Mouse (Mus musculus) CH12.LX (cell line): Measurements from ENCODE around the gene Galnt4. TPM values are rescaled to one million over a fixed set of nuclear protein-coding genes. Genes with fewer than 3 reads are reported as not detected.

Experiments used
- DNase-seq: peaks from one replicate; pipeline ENCODE4 v3.0.0-alpha.2; 2013; ENCODE audit errors: extremely low read depth
- H3K27ac ChIP-seq: 2 replicates; pipeline ENCODE4 v1.5.1; 2012; ENCODE audit warnings: low read depth, mild to moderate bottlenecking, control low read depth, moderate library complexity; ENCODE audit not compliant: insufficient read depth
- H3K27me3 ChIP-seq: replicated peaks from 2 replicates; pipeline ENCODE3; 2012; ENCODE audit warnings: inconsistent platforms
- H3K36me3 ChIP-seq, 2 experiments: replicated peaks in 1 of 2; 2 replicates each; pipeline versions ENCODE3 to v1.6.1; 2012; ENCODE audit warnings: inconsistent platforms in 1 of 2, low read length in 1 of 2, mild to moderate bottlenecking in 1 of 2, mixed read lengths in 1 of 2, moderate library complexity in 1 of 2; ENCODE audit not compliant: control insufficient read depth in 1 of 2, insufficient read depth in 1 of 2
- H3K4me1 ChIP-seq, 2 experiments: 2 replicates each; pipeline ENCODE4 v1.6.1; 2012; ENCODE audit warnings: inconsistent platforms in 1 of 2, moderate library complexity in 1 of 2; ENCODE audit not compliant: insufficient read depth in 2 of 2, control insufficient read depth in 1 of 2
- H3K4me2 ChIP-seq: 2 replicates; pipeline ENCODE4 v1.6.1; 2012; ENCODE audit warnings: low read depth, mild to moderate bottlenecking, control low read depth; ENCODE audit not compliant: poor library complexity, insufficient read depth, severe bottlenecking
- H3K4me3 ChIP-seq, 3 experiments: fragments of 150-350 bp in 1 of 3; sonication (generic) in 1 of 3; replicated peaks in 1 of 3; 2 replicates each; pipeline versions ENCODE3 to v1.5.1; 2011 to 2012; ENCODE audit warnings: low read depth in 2 of 3, low read length in 2 of 3, mild to moderate bottlenecking in 2 of 3, moderate library complexity in 2 of 3, control low read depth in 1 of 3, improper control_type of control experiment in 1 of 3, inconsistent platforms in 1 of 3, mixed read lengths in 1 of 3; ENCODE audit not compliant: poor library complexity in 1 of 3
- H3K79me2 ChIP-seq: replicated peaks from 2 replicates; pipeline ENCODE4 v1.6.1; 2012; ENCODE audit warnings: mild to moderate bottlenecking, moderate library complexity; ENCODE audit not compliant: control insufficient read depth, poor library complexity, insufficient read depth, severe bottlenecking; ENCODE audit errors: extremely low read depth
- H3K9ac ChIP-seq: 2 replicates; pipeline ENCODE4 v1.6.1; 2012; ENCODE audit warnings: low read depth, mild to moderate bottlenecking, control low read depth, moderate library complexity; ENCODE audit not compliant: insufficient read depth
- H3K9me3 ChIP-seq: replicated peaks from 2 replicates; pipeline ENCODE3; 2012; ENCODE audit warnings: low read length, inconsistent platforms, mixed read lengths
- BHLHE40 ChIP-seq: IDR thresholded peaks from 2 replicates; pipeline ENCODE4 v1.6.1; 2011; ENCODE audit warnings: mild to moderate bottlenecking, low read depth, low read length, improper control_type of control experiment
- ELF1 ChIP-seq: IDR thresholded peaks from 2 replicates; pipeline ENCODE4 v1.6.1; 2014; ENCODE audit warnings: low read depth, mild to moderate bottlenecking, inconsistent platforms, low read length, improper control_type of control experiment
- ETS1 ChIP-seq: conservative IDR thresholded peaks from 2 replicates; pipeline ENCODE4 v1.6.1; 2012; ENCODE audit warnings: low read depth, mild to moderate bottlenecking, inconsistent platforms, low read length, improper control_type of control experiment, moderate library complexity
- GABPA ChIP-seq: IDR thresholded peaks from 2 replicates; pipeline ENCODE4 v1.6.1; 2012; ENCODE audit warnings: low read depth, low read length, improper control_type of control experiment, inconsistent platforms; ENCODE audit not compliant: insufficient replicate concordance
- HCFC1 ChIP-seq: IDR thresholded peaks from 2 replicates; pipeline ENCODE4 v1.6.1; 2012; ENCODE audit warnings: low read depth, mild to moderate bottlenecking, inconsistent platforms, low read length, improper control_type of control experiment
- IRF4 ChIP-seq: IDR thresholded peaks from 2 replicates; pipeline ENCODE4 v1.6.1; 2014; ENCODE audit warnings: low read depth, mild to moderate bottlenecking, inconsistent platforms, low read length, improper control_type of control experiment
- JUND ChIP-seq: conservative IDR thresholded peaks from 2 replicates; pipeline ENCODE4 v1.6.1; 2011; ENCODE audit warnings: low read depth, low read length, improper control_type of control experiment
- MAX ChIP-seq: IDR thresholded peaks from 2 replicates; pipeline ENCODE4 v1.6.1; 2011; ENCODE audit warnings: low read length, improper control_type of control experiment
- MEF2A ChIP-seq: IDR thresholded peaks from 2 replicates; pipeline ENCODE4 v1.6.1; 2014; ENCODE audit warnings: low read depth, mild to moderate bottlenecking, inconsistent platforms, low read length, improper control_type of control experiment, borderline replicate concordance
- MXI1 ChIP-seq: IDR thresholded peaks from 2 replicates; pipeline ENCODE4 v1.6.1; 2011; ENCODE audit warnings: mild to moderate bottlenecking, low read depth, low read length, improper control_type of control experiment
- NELFE ChIP-seq: IDR thresholded peaks from 2 replicates; pipeline ENCODE4 v1.6.1; 2011; ENCODE audit warnings: low read depth, low read length, improper control_type of control experiment
- POLR2AphosphoS2 ChIP-seq: IDR thresholded peaks from 2 replicates; pipeline ENCODE4 v1.6.1; 2011; ENCODE audit warnings: low read depth, low read length, improper control_type of control experiment
- RAD21 ChIP-seq: IDR thresholded peaks from 2 replicates; pipeline ENCODE4 v1.6.1; 2011; ENCODE audit warnings: low read depth, mild to moderate bottlenecking, low read length, improper control_type of control experiment, moderate library complexity
- ZC3H11A ChIP-seq: IDR thresholded peaks from 2 replicates; pipeline ENCODE4 v1.6.1; 2012; ENCODE audit warnings: low read depth, mild to moderate bottlenecking, inconsistent platforms, low read length, improper control_type of control experiment
- ZNF384 ChIP-seq: IDR thresholded peaks from 2 replicates; pipeline ENCODE4 v1.6.1; 2012; ENCODE audit warnings: low read depth, low read length, improper control_type of control experiment, inconsistent platforms
- dilution Hi-C: fragments of 300-500 bp; cut with MboI; formaldehyde crosslinking; loops from 2 replicates; pipeline ENCODE4 v1.14.3; 2020; ENCODE audit warnings: low sequenced_read_pairs; ENCODE audit not compliant: extremely low pct_unique_long_range_greater_than_20kb, extremely low pct_ligation_motif_present
- in situ Hi-C: fragments of 300-500 bp; cut with MboI; formaldehyde crosslinking; loops from 3 replicates; pipeline ENCODE4 v1.14.3; 2019; ENCODE audit warnings: low sequenced_read_pairs, low pct_ligation_motif_present, low pct_unique_long_range_greater_than_20kb, mixed read lengths
- polyA plus RNA-seq: library from polyadenylated mRNA; unstranded; fragments of >175 nt; gene quantifications from 2 replicates; pipeline ENCODE4 v1.2.1, GENCODE M21; 2012; ENCODE audit warnings: low read depth; ENCODE audit not compliant: insufficient read length
- total RNA-seq, 2 experiments: library from RNA; depleted of rRNA; stranded (reverse); fragments of 300-350 nt in 1 of 2; fragments of >200 nt in 1 of 2; gene quantifications; 2 replicates each; pipeline ENCODE4 v1.2.3; 2012 to 2014

Galnt4 gene
- total and polyA plus RNA-seq, 3 experiments = 4.4 to 4.7 (median 4.6) TPM

DNA sequence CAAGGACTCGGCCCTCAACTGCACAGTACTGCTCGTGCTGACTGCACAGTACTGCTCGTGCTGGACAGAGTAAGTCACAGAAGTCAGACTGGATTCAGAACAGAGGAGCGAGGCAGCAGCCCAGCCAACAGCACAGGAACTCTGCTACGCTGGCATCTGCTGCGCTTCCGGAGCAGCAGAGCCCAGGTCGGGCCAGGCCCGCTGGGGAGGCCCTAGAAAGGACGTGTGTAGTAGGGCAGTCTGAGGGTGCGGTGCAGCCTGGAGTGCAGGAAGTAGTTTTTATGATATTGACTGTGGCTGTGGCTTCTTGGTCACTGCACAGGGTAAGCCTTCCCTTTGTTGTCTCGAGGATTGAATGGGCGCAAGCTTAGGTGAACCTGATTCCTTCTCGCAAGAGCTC, 19.0 kb downstream of the Galnt4 start:
- H3K4me1 ChIP-seq = peaks cover 8 to 50% of the 10 kb centered on the region in 2 experiments; a peak in 3 of 4 replicates
- in situ Hi-C loops (no loop called here), dilution Hi-C loops (no loop called here)
- peaks cover 1 to 47% of the 10 kb centered on the region in 2 experiments for H3K36me3 ChIP-seq
- no peak for DNase-seq
- H3K4me3 ChIP-seq = no peak overlapping the region
- H3K4me2 ChIP-seq = no peak overlapping the region
- no peak overlapping the region for H3K9ac ChIP-seq
- no peaks in the 10 kb centered on the region for H3K9me3 ChIP-seq
- TF ChIP-seq NELFE = no peak
- TF ChIP-seq POLR2AphosphoS2 = no peak
- TF ChIP-seq IRF4 = no peak
- TF ChIP-seq ZC3H11A = no peak
- no peak for TF ChIP-seq RAD21
- TF ChIP-seq BHLHE40 = no peak
- no peak for TF ChIP-seq ZNF384
- no peak for TF ChIP-seq HCFC1
- TF ChIP-seq ELF1 = no peak
- TF ChIP-seq MEF2A = no peak
- H3K79me2 ChIP-seq = no peaks in the 10 kb centered on the region
- H3K27me3 ChIP-seq = no peaks in the 10 kb centered on the region
- no peak overlapping the region for H3K27ac ChIP-seq

- H3K27ac ChIP-seq = peak overlapping the region; percentile 10
- no peak overlapping the region for H3K4me3 ChIP-seq
Observed at GRCm38 (mm10) chr10:99127691-99128261, 19.8 kb downstream of the Galnt4 start.

GRCm38 (mm10) chr10:99130611-99131010, 22.7 kb downstream of the Galnt4 start:
- DNase-seq = peak; percentile 21
- no peak overlapping the region for H3K27ac ChIP-seq
- dilution Hi-C loops = no loop called here

More at GRCm38 (mm10) chr10:99127691-99128261, 19.8 kb downstream of the Galnt4 start:
- H3K9ac ChIP-seq = no peak overlapping the region
- peaks cover 4 to 54% of the 10 kb centered on the region in 2 experiments for H3K36me3 ChIP-seq
- H3K4me2 ChIP-seq = no peak overlapping the region
- H3K27me3 ChIP-seq = no peaks in the 10 kb centered on the region
- no peaks in the 10 kb centered on the region for H3K9me3 ChIP-seq
- peaks cover 8 to 59% of the 10 kb centered on the region in 2 experiments; a peak in 3 of 4 replicates for H3K4me1 ChIP-seq
- peak; percentile 52 for DNase-seq
- peak; percentile 31; the same call in 1 of the 2 replicates for TF ChIP-seq MAX
- TF ChIP-seq ETS1 = peak; percentile 64
- TF ChIP-seq GABPA = no peak
- no peak for TF ChIP-seq MXI1
- in situ Hi-C loops (no loop called here), dilution Hi-C loops (no loop called here)
- no peaks in the 10 kb centered on the region for H3K79me2 ChIP-seq

More at GRCm38 (mm10) chr10:99130611-99131010, 22.7 kb downstream of the Galnt4 start:
- H3K9ac ChIP-seq = no peak overlapping the region
- TF ChIP-seq JUND = no peak
- no peaks in the 10 kb centered on the region for H3K9me3 ChIP-seq
- no peaks in the 10 kb centered on the region for H3K27me3 ChIP-seq
- in situ Hi-C loops = no loop called here
- H3K4me3 ChIP-seq = no peak overlapping the region
- H3K79me2 ChIP-seq = no peaks in the 10 kb centered on the region
- no peak overlapping the region for H3K4me2 ChIP-seq
- H3K36me3 ChIP-seq = peaks cover 8 to 59% of the 10 kb centered on the region in 2 experiments
- peaks cover 8 to 63% of the 10 kb centered on the region in 2 experiments; a peak in 3 of 4 replicates for H3K4me1 ChIP-seq
